Mouse (Mus musculus) ES-CJ7 (cell line): Measurements from ENCODE around the gene Slc44a3.

Experiments used
- DNase-seq: peaks from one replicate; pipeline ENCODE4 v3.0.0; 2011; ENCODE audit warnings: low read depth, low spot score

Gene Slc44a3

GRCm38 (mm10) chr3:121427520-121427908 is 104.7 kb downstream of the Slc44a3 start:
- DNase-seq, result peak; percentile 78

DNA sequence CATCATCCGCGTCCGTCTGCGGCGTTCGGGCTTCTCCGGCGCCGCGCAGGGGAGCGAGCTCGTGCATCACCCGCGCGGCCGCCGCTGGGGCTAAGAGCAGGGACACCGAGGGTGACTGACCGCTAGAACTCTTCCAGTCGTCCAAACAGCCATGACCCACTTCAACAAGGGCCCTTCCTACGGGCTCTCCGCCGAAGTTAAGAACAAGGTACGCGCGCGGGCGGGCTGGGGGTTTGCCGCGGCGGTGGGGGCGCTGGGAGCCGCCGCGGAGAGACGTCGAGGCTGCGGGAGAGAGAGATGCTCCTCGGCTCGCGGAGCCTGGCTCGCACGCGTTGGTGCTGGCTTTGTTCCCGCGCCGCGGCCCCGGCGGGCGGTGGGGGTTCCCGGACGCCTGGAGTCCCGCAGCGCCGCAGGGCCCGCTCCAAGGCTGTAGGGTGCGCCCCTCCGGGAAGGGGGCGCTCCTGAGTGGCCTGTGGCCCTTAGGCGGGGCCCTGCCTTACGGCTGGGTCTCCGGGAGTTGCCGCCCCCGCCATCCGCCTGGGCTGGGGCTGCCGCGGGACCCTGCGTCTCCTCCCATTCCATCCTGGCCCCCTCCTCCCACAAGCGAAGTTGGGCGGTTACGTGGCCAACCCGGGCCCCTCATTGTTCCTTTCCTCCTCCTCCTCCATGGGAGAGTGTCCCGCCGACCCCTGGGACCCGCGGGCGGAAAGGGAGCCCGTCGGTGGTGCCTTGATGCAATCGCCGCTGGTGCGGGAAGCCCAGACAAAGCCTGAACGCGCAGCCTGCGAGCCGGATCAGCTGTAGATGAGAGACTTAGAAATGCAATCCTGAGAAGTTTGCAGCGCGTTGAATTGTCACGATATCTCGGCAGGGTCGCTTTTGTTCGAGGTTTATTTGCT is 105.3 kb downstream of the Slc44a3 start:
- DNase-seq, result peak; percentile 77

- DNase-seq, result peak; percentile 91
Observed at GRCm38 (mm10) chr3:121425861-121426620, 106.2 kb downstream of the Slc44a3 start, which contains the start of gene Cnn3. Gene Cnn3, plus strand, starts transcription at chr3:121426497.

DNA sequence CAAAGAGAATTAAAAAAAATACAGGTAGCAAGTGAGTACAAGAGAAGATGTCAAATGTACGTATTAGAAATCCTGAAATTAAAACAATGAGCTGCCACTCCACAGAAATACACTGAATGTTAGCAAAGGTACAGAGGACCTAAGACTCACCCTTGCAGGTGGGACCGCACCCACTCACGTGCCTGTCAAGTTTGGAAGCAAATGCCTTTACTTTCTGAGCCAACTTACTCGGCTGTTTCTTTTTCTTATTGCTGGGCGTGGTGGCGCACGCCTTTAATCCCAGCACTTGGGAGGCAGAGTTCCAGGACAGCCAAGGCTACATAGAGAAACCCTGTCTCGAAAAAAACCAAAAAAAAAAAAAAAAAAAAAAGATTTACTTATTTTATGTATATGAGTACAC is 109.8 kb downstream of the Slc44a3 start:
- no peak for DNase-seq

GRCm38 (mm10) chr3:121418850-121419435 is 113.3 kb downstream of the Slc44a3 start:
- DNase-seq, result peak; percentile 97

GRCm38 (mm10) chr3:121418251-121418601 is 114.0 kb downstream of the Slc44a3 start:
- peak; percentile 58 for DNase-seq

DNA sequence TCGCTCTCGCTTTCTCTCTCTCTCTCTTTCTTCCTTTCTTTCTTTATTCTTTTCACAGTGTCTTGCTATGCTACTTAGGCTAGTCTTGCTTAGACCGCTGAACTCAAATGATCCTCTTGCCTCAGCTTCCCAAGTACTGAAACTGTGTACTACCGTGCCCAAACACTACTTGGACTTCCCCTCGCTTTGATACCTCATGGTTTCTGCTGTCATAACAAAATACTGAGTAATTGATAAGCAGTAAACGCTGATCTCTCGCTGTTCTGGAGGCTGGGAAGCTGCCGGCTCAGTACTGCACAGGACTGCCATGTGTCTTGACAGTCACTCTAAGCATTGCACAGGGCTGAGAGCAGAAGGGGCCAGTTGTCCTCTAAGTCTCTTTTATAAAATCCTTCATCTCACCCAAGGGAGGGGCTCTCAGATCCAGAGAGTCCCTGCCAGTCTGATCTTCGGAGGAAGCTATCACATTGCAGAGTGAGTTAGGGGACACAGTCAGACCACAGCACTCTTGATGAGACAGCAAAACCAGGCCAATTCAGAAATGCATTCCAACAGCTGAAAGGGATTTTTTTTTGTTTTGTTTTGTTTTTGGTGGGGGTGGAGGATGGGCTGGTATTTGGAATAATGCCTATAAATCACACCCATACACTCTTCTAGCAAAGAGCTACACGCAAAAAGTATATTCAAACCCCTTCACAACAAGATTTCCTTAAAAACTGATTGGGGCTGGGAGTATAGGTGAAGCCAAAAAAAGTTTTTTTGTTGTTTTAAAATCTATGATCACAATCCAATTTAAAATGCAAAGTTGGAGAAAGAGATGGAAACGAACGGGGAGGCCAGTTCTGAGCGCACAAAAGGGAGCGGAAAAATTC is 114.6 kb downstream of the Slc44a3 start:
- DNase-seq, result no peak

DNA sequence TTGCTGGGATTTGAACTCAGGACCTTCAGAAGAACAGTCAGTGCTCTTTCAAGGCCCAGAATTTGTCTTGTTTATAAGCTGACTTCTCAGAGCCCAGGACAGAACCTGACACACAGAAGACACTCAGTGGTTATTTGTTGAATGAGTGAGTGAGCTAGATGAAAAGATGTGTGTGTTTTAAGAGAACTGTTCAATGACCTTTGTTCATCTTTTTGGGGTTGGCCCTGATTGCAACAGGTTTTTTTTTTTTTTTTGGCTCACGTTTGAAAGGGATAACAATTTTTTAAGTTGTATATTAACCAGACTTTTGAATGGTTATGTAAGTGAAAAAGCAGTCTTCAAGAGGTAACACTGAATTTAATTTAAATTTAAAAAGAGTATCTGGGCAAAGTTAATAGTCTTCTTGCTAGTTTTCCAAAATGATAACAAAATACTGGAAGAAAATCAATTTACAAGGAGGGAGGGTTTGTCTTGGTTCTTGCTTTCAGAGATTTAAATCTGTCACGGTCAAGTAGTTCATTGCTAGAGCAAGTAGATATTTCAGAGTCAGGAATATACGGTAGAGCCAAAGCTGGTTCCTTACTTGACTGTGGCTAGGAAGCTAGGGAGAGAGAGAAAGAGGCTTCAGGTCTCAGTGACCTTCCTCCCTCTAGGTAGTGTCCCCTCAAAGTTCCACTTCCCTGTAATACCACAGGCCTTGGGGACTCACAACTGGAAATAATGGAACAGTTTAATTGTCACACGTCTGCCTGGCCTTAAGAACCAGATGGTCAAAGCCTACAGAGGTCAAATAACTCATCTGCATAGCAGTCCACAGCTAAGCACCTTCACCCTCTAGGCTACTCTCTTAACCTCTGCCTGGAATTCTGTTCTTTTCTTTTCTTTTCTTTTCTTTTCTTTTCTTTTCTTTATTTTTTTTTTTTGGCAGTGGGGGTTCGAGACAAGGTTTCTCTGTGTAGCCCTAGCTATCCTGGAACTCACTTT is 115.7 kb downstream of the Slc44a3 start:
- DNase-seq, result peak; percentile 57

GRCm38 (mm10) chr3:121411450-121411849 is 120.8 kb downstream of the Slc44a3 start:
- DNase-seq, result no peak
